In the genomic region with DNA sequence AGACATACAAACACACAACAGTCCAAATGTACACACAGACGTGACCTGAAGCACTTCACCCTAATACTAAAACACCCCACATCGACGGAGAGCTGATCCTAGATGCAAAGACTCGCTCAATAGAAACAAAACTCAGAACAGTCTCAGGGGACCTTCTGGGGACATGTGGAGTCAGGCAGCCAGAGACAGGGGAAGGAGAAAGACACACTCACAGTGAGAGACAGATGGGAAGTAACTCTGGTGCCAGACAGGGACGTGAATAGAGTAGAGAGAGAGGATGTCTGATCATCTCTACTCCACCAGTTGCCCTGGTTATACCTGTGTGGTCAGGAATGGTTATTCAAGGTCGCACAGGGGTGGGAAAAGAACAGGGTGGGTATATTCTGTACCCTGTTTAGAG, we compare ENCODE assay signal across 1 mouse cellular context.
TF ChIP-seq lines count a peak whose summit lies in the region.

No protein-coding gene starts in this region.

TF ChIP-seq in CH12.LX, 34 proteins besides CTCF, POLR2A, EP300 and RAD21 (continued from another document):
- TF ChIP-seq MYC (IDR thresholded peaks at IDR 0.05; ENCODE audit: low read depth, low read length) (no peak), ETS1 (conservative IDR thresholded peaks at IDR 0.05; ENCODE audit: low read depth, low read length) (no peak), PAX5 (IDR thresholded peaks at IDR 0.05; ENCODE audit: low read length) (no peak), MAX (IDR thresholded peaks at IDR 0.05; ENCODE audit: low read length) (no peak), E2F4 (IDR thresholded peaks at IDR 0.05; ENCODE audit: insufficient replicate concordance, low read depth, low read length) (no peak), USF2 (conservative IDR thresholded peaks at IDR 0.05; ENCODE audit: low read depth, low read length) (no peak), NRF1 (IDR thresholded peaks at IDR 0.05; ENCODE audit: low read depth, low read length) (no peak), POLR2AphosphoS2 (IDR thresholded peaks at IDR 0.05; ENCODE audit: low read depth, low read length) (no peak), MEF2A (IDR thresholded peaks at IDR 0.05; ENCODE audit: borderline replicate concordance, low read depth, low read length) (no peak), CHD1 (IDR thresholded peaks at IDR 0.05; ENCODE audit: low read depth, low read length) (no peak)
